Mouse (Mus musculus): ENCODE results near the gene Kcnn4. TPM values are rescaled to one million over a fixed set of nuclear protein-coding genes. Genes with fewer than 3 reads are reported as not detected.
A peak's percentile ranks its signal among the peaks of the same experiment; 100 is the strongest.

The Kcnn4 gene
- polyA plus RNA-seq, 1 experiment from 2014 or later, result 3.2 TPM

GRCm38 (mm10) chr7:24363228-24363627, 6.8 kb upstream of the Kcnn4 start:
- Histone ChIP-seq H3K27me3 (ENCODE audit: control insufficient read depth, insufficient read depth, low read depth, low read length) (no peaks in the 10 kb centered on the region), H3K27ac (ENCODE audit: low read length) (no peak overlapping the region), H3K36me3 (ENCODE audit: control insufficient read depth, insufficient read depth, low read length) (no peaks in the 10 kb centered on the region), H3K4me3 (ENCODE audit: low read length) (no peak overlapping the region), H3K4me2 (ENCODE audit: low read depth, low read length) (no peak overlapping the region), H3K9ac (ENCODE audit: low read length) (no peak overlapping the region), H3K9me3 (ENCODE audit: control insufficient read depth, low read length) (peaks cover 2% of the 10 kb centered on the region; the same call in 1 of the 2 replicates), H3K4me1 (replicated peaks; ENCODE audit: control insufficient read depth, insufficient read depth, low read length) (no peaks in the 10 kb centered on the region)
- WGBS, result 19% methylated on average over 7 of the region's 7 CpGs
- ATAC-seq (ENCODE audit: low read depth), result no peak

- peak; percentile 59 for ATAC-seq (ENCODE audit: low read depth)
- Histone ChIP-seq H3K4me1 (replicated peaks; ENCODE audit: control insufficient read depth, insufficient read depth, low read length) (no peaks in the 10 kb centered on the region), H3K27me3 (ENCODE audit: control insufficient read depth, insufficient read depth, low read depth, low read length) (no peaks in the 10 kb centered on the region), H3K4me3 (ENCODE audit: low read length) (no peak overlapping the region), H3K9ac (ENCODE audit: low read length) (no peak overlapping the region), H3K9me3 (ENCODE audit: control insufficient read depth, low read length) (peaks cover 2% of the 10 kb centered on the region; the same call in 1 of the 2 replicates), H3K27ac (ENCODE audit: low read length) (no peak overlapping the region), H3K4me2 (ENCODE audit: low read depth, low read length) (no peak overlapping the region), H3K36me3 (ENCODE audit: control insufficient read depth, insufficient read depth, low read length) (no peaks in the 10 kb centered on the region)
- WGBS, result 21% methylated on average over 10 of the region's 10 CpGs
Observed at GRCm38 (mm10) chr7:24364827-24365226, 5.2 kb upstream of the Kcnn4 start.

- no peak for ATAC-seq (ENCODE audit: low read depth)
- H3K36me3 ChIP-seq (ENCODE audit: control insufficient read depth, insufficient read depth, low read length), result no peaks in the 10 kb centered on the region
- no peak overlapping the region for H3K4me3 ChIP-seq (ENCODE audit: low read length)
- no peak overlapping the region for H3K9ac ChIP-seq (ENCODE audit: low read length)
- 68% methylated on average over 5 of the region's 5 CpGs for WGBS
- H3K4me2 ChIP-seq (ENCODE audit: low read depth, low read length), result no peak overlapping the region
- H3K27me3 ChIP-seq (ENCODE audit: control insufficient read depth, insufficient read depth, low read depth, low read length), result no peaks in the 10 kb centered on the region
- H3K4me1 ChIP-seq (replicated peaks; ENCODE audit: control insufficient read depth, insufficient read depth, low read length), result 0 out of 2 replicates have a peak, but pooled peaks cover 4% of the 10 kb centered on the region
- no peak overlapping the region for H3K27ac ChIP-seq (ENCODE audit: low read length)
- peaks cover 2% of the 10 kb centered on the region; the same call in 1 of the 2 replicates for H3K9me3 ChIP-seq (ENCODE audit: control insufficient read depth, low read length)
Observed at GRCm38 (mm10) chr7:24365258-24366014, 4.6 kb upstream of the Kcnn4 start.

- Histone ChIP-seq H3K9me3 (ENCODE audit: control insufficient read depth, low read length) (no peaks in the 10 kb centered on the region), H3K36me3 (ENCODE audit: control insufficient read depth, insufficient read depth, low read length) (no peaks in the 10 kb centered on the region), H3K27ac (ENCODE audit: low read length) (no peak overlapping the region), H3K4me2 (ENCODE audit: low read depth, low read length) (no peak overlapping the region), H3K27me3 (ENCODE audit: control insufficient read depth, insufficient read depth, low read depth, low read length) (no peaks in the 10 kb centered on the region), H3K9ac (ENCODE audit: low read length) (no peak overlapping the region), H3K4me3 (ENCODE audit: low read length) (no peak overlapping the region), H3K4me1 (replicated peaks; ENCODE audit: control insufficient read depth, insufficient read depth, low read length) (0 out of 2 replicates have a peak, but pooled peaks cover 5% of the 10 kb centered on the region)
- ATAC-seq (ENCODE audit: low read depth), result no peak
- 68% methylated on average over 15 of the region's 15 CpGs for WGBS
Observed at GRCm38 (mm10) chr7:24366716-24367632, 3.1 kb upstream of the Kcnn4 start.

- no peak overlapping the region for H3K4me3 ChIP-seq (ENCODE audit: low read length)
- no peak for ATAC-seq (ENCODE audit: low read depth)
- H3K9ac ChIP-seq (ENCODE audit: low read length), result no peak overlapping the region
- H3K27ac ChIP-seq (ENCODE audit: low read length), result no peak overlapping the region
- no peaks in the 10 kb centered on the region for H3K36me3 ChIP-seq (ENCODE audit: control insufficient read depth, insufficient read depth, low read length)
- no peak overlapping the region for H3K4me2 ChIP-seq (ENCODE audit: low read depth, low read length)
- 51% methylated on average over 4 of the region's 4 CpGs for WGBS
- H3K27me3 ChIP-seq (ENCODE audit: control insufficient read depth, insufficient read depth, low read depth, low read length), result no peaks in the 10 kb centered on the region
- H3K4me1 ChIP-seq (replicated peaks; ENCODE audit: control insufficient read depth, insufficient read depth, low read length), result peaks cover 9% of the 10 kb centered on the region; the same call in 1 of the 2 replicates
- no peaks in the 10 kb centered on the region for H3K9me3 ChIP-seq (ENCODE audit: control insufficient read depth, low read length)
Observed at GRCm38 (mm10) chr7:24368226-24368625, 1.8 kb upstream of the Kcnn4 start.

- Histone ChIP-seq H3K4me2 (ENCODE audit: low read depth, low read length) (no peak overlapping the region), H3K4me3 (ENCODE audit: low read length) (no peak overlapping the region), H3K27me3 (ENCODE audit: control insufficient read depth, insufficient read depth, low read depth, low read length) (no peaks in the 10 kb centered on the region), H3K36me3 (ENCODE audit: control insufficient read depth, insufficient read depth, low read length) (no peaks in the 10 kb centered on the region), H3K4me1 (replicated peaks; ENCODE audit: control insufficient read depth, insufficient read depth, low read length) (peaks cover 12% of the 10 kb centered on the region; the same call in 1 of the 2 replicates), H3K9me3 (ENCODE audit: control insufficient read depth, low read length) (no peaks in the 10 kb centered on the region), H3K9ac (ENCODE audit: low read length) (no peak overlapping the region), H3K27ac (ENCODE audit: low read length) (no peak overlapping the region)
- ATAC-seq (ENCODE audit: low read depth), result no peak
- 77% methylated on average over 7 of the region's 7 CpGs for WGBS
Observed at GRCm38 (mm10) chr7:24368946-24369345, 1.1 kb upstream of the Kcnn4 start.

GRCm38 (mm10) chr7:24371012-24371808, 1.1 kb downstream of the Kcnn4 start:
- Histone ChIP-seq H3K4me2 (ENCODE audit: low read depth, low read length) (no peak overlapping the region), H3K9ac (ENCODE audit: low read length) (no peak overlapping the region), H3K27me3 (ENCODE audit: control insufficient read depth, insufficient read depth, low read depth, low read length) (no peaks in the 10 kb centered on the region), H3K36me3 (ENCODE audit: control insufficient read depth, insufficient read depth, low read length) (no peaks in the 10 kb centered on the region), H3K4me3 (ENCODE audit: low read length) (no peak overlapping the region; the same call in 1 of the 2 replicates), H3K4me1 (replicated peaks; ENCODE audit: control insufficient read depth, insufficient read depth, low read length) (peaks cover 14% of the 10 kb centered on the region; the same call in 1 of the 2 replicates), H3K27ac (ENCODE audit: low read length) (no peak overlapping the region), H3K9me3 (ENCODE audit: control insufficient read depth, low read length) (no peaks in the 10 kb centered on the region)
- 62% methylated on average over 7 of the region's 7 CpGs for WGBS
- ATAC-seq (ENCODE audit: low read depth), result no peak

- Histone ChIP-seq H3K36me3 (ENCODE audit: control insufficient read depth, insufficient read depth, low read length) (no peaks in the 10 kb centered on the region), H3K27me3 (ENCODE audit: control insufficient read depth, insufficient read depth, low read depth, low read length) (no peaks in the 10 kb centered on the region), H3K4me3 (ENCODE audit: low read length) (no peak overlapping the region), H3K9ac (ENCODE audit: low read length) (no peak overlapping the region), H3K27ac (ENCODE audit: low read length) (no peak overlapping the region), H3K9me3 (ENCODE audit: control insufficient read depth, low read length) (no peaks in the 10 kb centered on the region), H3K4me2 (ENCODE audit: low read depth, low read length) (no peak overlapping the region), H3K4me1 (replicated peaks; ENCODE audit: control insufficient read depth, insufficient read depth, low read length) (peaks cover 14% of the 10 kb centered on the region; the same call in 1 of the 2 replicates)
- 59% methylated on average over 3 of the region's 3 CpGs for WGBS
- ATAC-seq (ENCODE audit: low read depth), result no peak
Observed at GRCm38 (mm10) chr7:24371809-24372145, 1.7 kb downstream of the Kcnn4 start.
